Mouse (Mus musculus): ENCODE results near the gene Ppil4. TPM values are rescaled to one million over a fixed set of nuclear protein-coding genes. Genes with fewer than 3 reads are reported as not detected.
"Not testable (repeated sequence)": the region's sequence is repeated elsewhere in the genome, so short reads cannot be mapped to it uniquely, and the experiment has no call there.

Ppil4 gene
- 51.9 and 55.7 TPM in 2 replicates for polyA plus RNA-seq (2015; fragmentation: Nextera tagmentation; extraction: Ambion mirVana)

DNA sequence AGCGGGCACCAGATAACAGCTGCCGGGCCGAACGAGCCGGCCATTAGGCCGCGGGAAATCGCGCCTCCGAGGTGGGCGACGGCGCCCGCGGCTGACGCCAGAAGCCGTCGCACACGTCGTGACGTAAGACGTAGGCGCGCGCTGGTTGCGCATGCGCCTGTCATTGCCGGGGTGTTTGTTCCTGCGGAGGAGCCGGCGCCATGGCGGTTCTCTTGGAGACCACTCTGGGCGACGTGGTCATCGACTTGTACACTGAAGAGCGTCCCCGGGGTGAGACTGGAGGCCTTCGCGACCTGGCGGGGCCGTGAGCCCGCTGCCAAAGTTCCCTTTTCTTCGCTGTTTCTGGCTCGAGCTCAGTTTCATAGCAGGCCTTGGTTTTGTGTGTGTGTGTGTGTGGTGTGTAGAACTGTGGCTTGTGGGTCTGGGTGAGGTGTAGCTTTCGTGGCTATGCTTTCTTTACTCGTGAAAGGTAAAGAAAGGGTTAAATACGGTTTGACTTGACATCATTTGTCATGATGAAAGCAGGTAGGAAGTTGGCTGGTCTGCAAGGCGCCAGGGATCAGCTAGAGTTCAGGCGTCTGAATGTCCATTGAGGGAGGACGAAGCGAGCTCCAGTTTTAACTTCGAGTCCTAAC lies at the start of gene Ppil4, which contains the start of gene Ginm1:
Ppil4 (plus strand) TSS at position 141 of the 635 bp plus-strand sequence.
Ginm1 (minus strand) TSS at position 74 of the 635 bp plus-strand sequence.
- Histone ChIP-seq H3K4me3 (ENCODE audit: low read depth, low read length) (peak within 1 kb of the TSS; percentile 91), H3K4me2 (ENCODE audit: low read length) (peak within 1 kb of the TSS; percentile 85), H3K27me3 (ENCODE audit: control insufficient read depth, insufficient read depth, low read depth, low read length) (no peaks in the 10 kb centered on the region), H3K9ac (ENCODE audit: low read depth, low read length) (peak within 1 kb of the TSS; percentile 90), H3K27ac (ENCODE audit: low read length) (peak within 1 kb of the TSS; percentile 84), H3K36me3 (ENCODE audit: control insufficient read depth, insufficient read depth, low read length) (peaks cover 10% of the 10 kb centered on the region; the same call in 1 of the 2 replicates), H3K9me3 (replicated peaks; ENCODE audit: control insufficient read depth, low read length, poor library complexity, severe bottlenecking) (no peaks in the 10 kb centered on the region), H3K4me1 (ENCODE audit: control insufficient read depth, insufficient read depth, low read length) (peaks cover 18% of the 10 kb centered on the region)
- peak; percentile 94 for ATAC-seq
- under 1% methylated on average over 52 of the region's 52 CpGs for WGBS

DNA sequence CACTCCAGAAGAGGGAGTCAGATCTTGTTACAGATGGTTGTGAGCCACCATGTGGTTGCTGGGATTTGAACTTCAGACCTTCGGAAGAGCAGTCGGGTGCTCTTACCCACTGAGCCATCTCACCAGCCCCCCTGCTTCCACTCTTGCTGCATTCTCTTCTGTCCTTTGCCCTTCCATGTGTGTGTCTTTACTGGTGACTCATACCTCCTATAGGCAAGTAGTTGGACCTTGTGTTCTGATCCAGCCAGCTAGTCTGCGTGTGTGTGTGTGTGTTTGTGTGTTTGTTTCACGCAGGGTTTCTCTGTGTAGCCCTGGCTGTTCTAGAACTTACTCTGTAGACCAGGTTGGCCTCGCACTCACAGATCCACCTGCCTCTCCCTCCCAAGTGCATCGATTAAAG lies 47.2 kb upstream of the Ppil4 start:
- WGBS: 97% methylated on average over 6 of the region's 6 CpGs
- H3K4me3 ChIP-seq (ENCODE audit: low read depth, low read length); H3K4me2 ChIP-seq (ENCODE audit: low read length); ATAC-seq; H3K4me1 ChIP-seq (ENCODE audit: control insufficient read depth, insufficient read depth, low read length); H3K9ac ChIP-seq (ENCODE audit: low read depth, low read length); H3K9me3 ChIP-seq (replicated peaks; ENCODE audit: control insufficient read depth, low read length, poor library complexity, severe bottlenecking); H3K27ac ChIP-seq (ENCODE audit: low read length); H3K27me3 ChIP-seq (ENCODE audit: control insufficient read depth, insufficient read depth, low read depth, low read length): not testable (repeated sequence)
- peaks cover 28% of the 10 kb centered on the region for H3K36me3 ChIP-seq (ENCODE audit: control insufficient read depth, insufficient read depth, low read length)

DNA sequence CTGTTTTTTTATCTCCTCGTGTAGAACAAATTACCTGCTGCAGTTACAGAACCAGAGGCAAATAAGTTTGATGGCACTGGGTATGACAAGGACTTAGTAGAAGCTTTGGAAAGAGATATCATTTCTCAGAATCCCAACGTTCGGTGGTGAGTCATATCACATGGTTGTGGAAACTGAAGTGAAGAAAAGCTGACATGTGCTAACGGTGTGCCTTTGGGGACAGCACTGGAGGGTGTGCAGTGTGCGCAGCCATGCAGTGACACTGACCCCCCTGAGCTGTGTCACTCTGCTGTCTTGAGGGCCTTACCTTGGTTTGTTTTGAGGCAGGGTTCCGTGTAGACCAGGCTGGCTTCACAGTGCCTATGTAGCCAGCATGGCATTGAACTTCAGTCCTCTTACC lies 43.9 kb upstream of the Ppil4 start:
- 96% methylated on average over 6 of the region's 6 CpGs for WGBS
- H3K36me3 ChIP-seq (ENCODE audit: control insufficient read depth, insufficient read depth, low read length): peaks cover 29% of the 10 kb centered on the region
- no peak overlapping the region for H3K4me2 ChIP-seq (ENCODE audit: low read length)
- H3K9me3 ChIP-seq (replicated peaks; ENCODE audit: control insufficient read depth, low read length, poor library complexity, severe bottlenecking): no peaks in the 10 kb centered on the region
- no peak for ATAC-seq
- no peak overlapping the region for H3K27ac ChIP-seq (ENCODE audit: low read length)
- H3K9ac ChIP-seq (ENCODE audit: low read depth, low read length): no peak overlapping the region
- H3K4me1 ChIP-seq (ENCODE audit: control insufficient read depth, insufficient read depth, low read length): no peaks in the 10 kb centered on the region
- no peaks in the 10 kb centered on the region for H3K27me3 ChIP-seq (ENCODE audit: control insufficient read depth, insufficient read depth, low read depth, low read length)
- H3K4me3 ChIP-seq (ENCODE audit: low read depth, low read length): no peak overlapping the region

DNA sequence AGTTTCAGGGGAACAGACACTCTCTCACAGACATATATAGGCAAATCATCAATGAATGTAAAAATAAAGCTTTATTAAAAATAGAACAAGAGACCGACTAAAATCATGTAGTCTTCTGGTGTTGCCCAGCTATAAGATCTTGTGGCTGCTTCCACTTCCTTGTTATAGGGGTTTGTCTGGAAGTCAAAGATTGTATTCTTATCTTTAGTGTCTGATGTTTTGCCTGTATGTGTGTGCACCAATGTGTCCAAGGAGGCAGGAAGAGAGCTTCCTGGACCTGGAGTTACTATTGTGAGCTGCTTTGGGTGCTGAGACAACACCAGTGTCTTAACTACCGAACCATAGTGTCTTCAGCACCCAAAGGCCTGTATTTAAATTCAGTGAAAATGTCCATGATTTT lies 35.1 kb upstream of the Ppil4 start:
- no peak overlapping the region for H3K9ac ChIP-seq (ENCODE audit: low read depth, low read length)
- 90% methylated on average over 2 of the region's 2 CpGs for WGBS
- no peaks in the 10 kb centered on the region for H3K4me1 ChIP-seq (ENCODE audit: control insufficient read depth, insufficient read depth, low read length)
- H3K36me3 ChIP-seq (ENCODE audit: control insufficient read depth, insufficient read depth, low read length): peaks cover 36% of the 10 kb centered on the region
- no peak overlapping the region for H3K27ac ChIP-seq (ENCODE audit: low read length)
- no peak overlapping the region for H3K4me2 ChIP-seq (ENCODE audit: low read length)
- no peaks in the 10 kb centered on the region for H3K27me3 ChIP-seq (ENCODE audit: control insufficient read depth, insufficient read depth, low read depth, low read length)
- ATAC-seq: no peak
- no peaks in the 10 kb centered on the region for H3K9me3 ChIP-seq (replicated peaks; ENCODE audit: control insufficient read depth, low read length, poor library complexity, severe bottlenecking)
- no peak overlapping the region for H3K4me3 ChIP-seq (ENCODE audit: low read depth, low read length)

DNA sequence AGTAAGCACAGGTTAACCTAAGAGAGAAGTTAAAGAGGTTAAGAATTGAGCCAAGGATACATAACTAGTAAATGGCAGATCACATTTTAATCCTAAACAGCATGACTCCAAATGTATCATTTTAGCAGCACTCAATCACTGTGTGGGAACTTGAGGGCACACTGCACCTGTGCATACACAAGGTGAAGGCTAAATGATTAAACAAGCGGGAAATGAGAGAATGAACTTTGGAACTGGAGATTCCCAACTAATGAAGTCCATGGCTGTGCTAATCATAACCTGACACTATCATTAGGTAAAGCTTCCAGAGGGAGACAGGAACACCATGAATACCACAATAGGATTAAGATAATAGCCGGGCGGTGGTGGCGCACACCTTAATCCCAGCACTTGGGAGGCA lies 20.3 kb upstream of the Ppil4 start:
- no peak overlapping the region for H3K4me2 ChIP-seq (ENCODE audit: low read length)
- H3K4me3 ChIP-seq (ENCODE audit: low read depth, low read length): no peak overlapping the region
- no peak overlapping the region for H3K9ac ChIP-seq (ENCODE audit: low read depth, low read length)
- H3K9me3 ChIP-seq (replicated peaks; ENCODE audit: control insufficient read depth, low read length, poor library complexity, severe bottlenecking): no peaks in the 10 kb centered on the region
- H3K27ac ChIP-seq (ENCODE audit: low read length): no peak overlapping the region
- H3K4me1 ChIP-seq (ENCODE audit: control insufficient read depth, insufficient read depth, low read length): no peaks in the 10 kb centered on the region; the same call in 1 of the 2 replicates
- 94% methylated on average over 4 of the region's 4 CpGs for WGBS
- ATAC-seq: no peak
- no peaks in the 10 kb centered on the region for H3K27me3 ChIP-seq (ENCODE audit: control insufficient read depth, insufficient read depth, low read depth, low read length)
- peaks cover 22% of the 10 kb centered on the region for H3K36me3 ChIP-seq (ENCODE audit: control insufficient read depth, insufficient read depth, low read length)

DNA sequence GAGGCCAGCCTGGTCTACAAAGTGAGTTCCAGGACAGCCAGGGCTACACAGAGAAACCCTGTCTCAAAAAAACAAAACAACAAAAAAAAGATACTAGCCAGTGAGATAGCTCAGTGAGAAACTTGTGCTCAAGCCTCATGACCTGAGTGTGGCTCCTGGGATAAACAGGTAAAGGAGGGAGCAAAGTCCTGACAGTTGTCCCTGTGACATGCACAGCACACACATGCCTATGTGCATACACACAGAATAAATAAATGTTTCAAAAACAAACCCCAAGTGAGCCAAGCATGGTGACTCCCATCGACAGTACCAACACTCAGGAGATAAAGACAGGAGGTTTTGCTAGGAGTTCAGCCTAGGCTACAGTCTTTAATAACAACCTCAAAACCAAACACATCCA lies 19.9 kb upstream of the Ppil4 start:
- H3K36me3 ChIP-seq (ENCODE audit: control insufficient read depth, insufficient read depth, low read length): peaks cover 22% of the 10 kb centered on the region
- H3K9ac ChIP-seq (ENCODE audit: low read depth, low read length): no peak overlapping the region
- no peak overlapping the region for H3K4me2 ChIP-seq (ENCODE audit: low read length)
- no peaks in the 10 kb centered on the region for H3K9me3 ChIP-seq (replicated peaks; ENCODE audit: control insufficient read depth, low read length, poor library complexity, severe bottlenecking)
- H3K4me3 ChIP-seq (ENCODE audit: low read depth, low read length): no peak overlapping the region
- 88% methylated on average over 1 of the region's 1 CpGs for WGBS
- no peak for ATAC-seq
- H3K27me3 ChIP-seq (ENCODE audit: control insufficient read depth, insufficient read depth, low read depth, low read length): no peaks in the 10 kb centered on the region
- no peak overlapping the region for H3K27ac ChIP-seq (ENCODE audit: low read length)
- H3K4me1 ChIP-seq (ENCODE audit: control insufficient read depth, insufficient read depth, low read length): no peaks in the 10 kb centered on the region; the same call in 1 of the 2 replicates

DNA sequence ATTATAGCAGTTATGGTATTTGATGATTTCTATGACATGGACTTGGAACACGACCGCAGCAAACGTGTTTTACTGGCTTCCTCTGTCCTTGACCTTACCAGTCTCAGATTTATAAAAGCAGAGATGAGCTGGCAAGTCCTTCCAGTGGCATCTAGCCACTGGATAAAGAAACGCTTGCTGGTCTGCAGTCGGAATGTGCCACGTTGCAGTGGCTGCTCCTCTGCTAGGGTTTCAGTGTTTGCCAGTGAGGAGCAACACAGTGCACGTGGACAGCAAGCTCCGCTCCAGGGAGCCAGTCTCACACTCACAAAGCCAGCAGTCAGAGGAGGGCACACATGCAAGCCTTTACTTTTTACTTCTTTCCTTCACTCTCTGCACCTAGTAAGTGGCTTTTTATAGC lies 17.3 kb upstream of the Ppil4 start:
- Histone ChIP-seq H3K4me3 (ENCODE audit: low read depth, low read length) (no peak overlapping the region), H3K4me2 (ENCODE audit: low read length) (no peak overlapping the region), H3K9me3 (replicated peaks; ENCODE audit: control insufficient read depth, low read length, poor library complexity, severe bottlenecking) (no peaks in the 10 kb centered on the region), H3K4me1 (ENCODE audit: control insufficient read depth, insufficient read depth, low read length) (peaks cover 2% of the 10 kb centered on the region; the same call in 1 of the 2 replicates), H3K9ac (ENCODE audit: low read depth, low read length) (no peak overlapping the region), H3K27me3 (ENCODE audit: control insufficient read depth, insufficient read depth, low read depth, low read length) (no peaks in the 10 kb centered on the region), H3K27ac (ENCODE audit: low read length) (no peak overlapping the region), H3K36me3 (ENCODE audit: control insufficient read depth, insufficient read depth, low read length) (peaks cover 10% of the 10 kb centered on the region)
- ATAC-seq: no peak
- 92% methylated on average over 8 of the region's 8 CpGs for WGBS

DNA sequence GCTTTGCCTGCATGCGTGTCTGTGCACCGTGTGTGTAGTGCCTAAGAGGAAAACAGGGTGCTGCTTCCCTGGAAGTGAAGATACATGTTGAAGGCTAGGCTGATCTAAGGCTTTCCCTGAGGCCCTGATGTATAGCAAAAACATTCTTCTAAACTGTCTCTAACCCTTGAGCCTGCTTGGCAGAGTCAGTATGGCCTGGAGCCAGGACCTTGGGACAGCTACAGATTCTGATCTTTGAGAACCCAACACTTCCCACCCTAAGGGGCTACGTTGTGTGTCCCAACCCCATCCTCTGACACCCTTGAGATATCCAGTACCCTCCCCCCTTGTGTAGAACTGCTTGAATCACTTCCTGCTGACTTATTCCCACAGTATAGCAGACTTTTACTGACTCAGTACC lies 14.3 kb upstream of the Ppil4 start:
- Histone ChIP-seq H3K36me3 (ENCODE audit: control insufficient read depth, insufficient read depth, low read length) (no peaks in the 10 kb centered on the region; the same call in 1 of the 2 replicates), H3K27ac (ENCODE audit: low read length) (no peak overlapping the region), H3K27me3 (ENCODE audit: control insufficient read depth, insufficient read depth, low read depth, low read length) (no peaks in the 10 kb centered on the region), H3K9me3 (replicated peaks; ENCODE audit: control insufficient read depth, low read length, poor library complexity, severe bottlenecking) (no peaks in the 10 kb centered on the region), H3K4me3 (ENCODE audit: low read depth, low read length) (no peak overlapping the region), H3K9ac (ENCODE audit: low read depth, low read length) (no peak overlapping the region), H3K4me2 (ENCODE audit: low read length) (no peak overlapping the region), H3K4me1 (ENCODE audit: control insufficient read depth, insufficient read depth, low read length) (peaks cover 5% of the 10 kb centered on the region; the same call in 1 of the 2 replicates)
- WGBS: 90% methylated on average over 3 of the region's 3 CpGs
- ATAC-seq: no peak

DNA sequence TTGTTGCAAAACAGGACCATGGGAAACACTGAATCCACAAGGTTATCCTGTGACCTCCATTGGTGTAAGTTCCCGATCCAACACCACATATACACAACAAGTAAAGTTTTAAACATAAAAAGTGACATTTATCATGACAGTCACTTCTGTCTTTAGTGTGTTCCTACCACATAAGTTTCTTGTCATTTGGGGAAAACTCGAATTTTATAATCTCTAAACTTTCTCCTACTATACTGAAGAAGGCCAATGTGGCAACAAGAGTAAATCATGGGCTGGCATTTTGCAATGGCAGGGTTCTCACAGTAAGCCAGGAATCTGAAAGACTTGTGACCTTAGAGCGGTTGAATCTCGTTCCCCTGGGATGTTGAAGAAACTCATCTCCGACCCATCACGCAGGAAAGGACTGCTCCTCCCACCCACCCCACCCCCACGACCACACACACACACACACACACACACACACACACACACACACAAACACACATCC lies 12.9 kb upstream of the Ppil4 start:
- H3K27me3 ChIP-seq (ENCODE audit: control insufficient read depth, insufficient read depth, low read depth, low read length): no peaks in the 10 kb centered on the region
- WGBS: 22% methylated on average over 6 of the region's 7 CpGs
- ATAC-seq: no peak

More for the DNA sequence above, 12.9 kb upstream of the Ppil4 start:
- peaks cover 5% of the 10 kb centered on the region; the same call in 1 of the 2 replicates for H3K4me1 ChIP-seq (ENCODE audit: control insufficient read depth, insufficient read depth, low read length)
- no peaks in the 10 kb centered on the region; the same call in 1 of the 2 replicates for H3K36me3 ChIP-seq (ENCODE audit: control insufficient read depth, insufficient read depth, low read length)
- H3K9me3 ChIP-seq (replicated peaks; ENCODE audit: control insufficient read depth, low read length, poor library complexity, severe bottlenecking): no peaks in the 10 kb centered on the region
- peak overlapping the region; percentile 60 for H3K4me3 ChIP-seq (ENCODE audit: low read depth, low read length)
- peak overlapping the region; percentile 64 for H3K9ac ChIP-seq (ENCODE audit: low read depth, low read length)
- peak overlapping the region; percentile 71 for H3K4me2 ChIP-seq (ENCODE audit: low read length)
- H3K27ac ChIP-seq (ENCODE audit: low read length): peak overlapping the region; percentile 59; the same call in 1 of the 2 replicates

All from midbrain, embryonic 16.5 days (tissue).